Mouse (Mus musculus) MEL (cell line): Measurements from ENCODE around the gene Chrm4.

Experiments
- CTCF ChIP-seq, 3 experiments: IDR thresholded peaks in 2 of 3; conservative IDR thresholded peaks in 1 of 3; 2 replicates each; pipeline ENCODE4 v1.5.1; 2011 to 2012; ENCODE audit warnings: low read length in 3 of 3, low read depth in 2 of 3, mild to moderate bottlenecking in 2 of 3, improper control_type of control experiment in 1 of 3, inconsistent platforms in 1 of 3, mixed read lengths in 1 of 3, moderate library complexity in 1 of 3; ENCODE audit not compliant: control insufficient read depth in 1 of 3, insufficient read depth in 1 of 3, poor library complexity in 1 of 3, severe bottlenecking in 1 of 3
- E2F4 ChIP-seq: IDR thresholded peaks from 2 replicates; pipeline ENCODE4 v1.6.1; 2011; ENCODE audit warnings: low read depth, low read length, improper control_type of control experiment, borderline replicate concordance
- ELF1 ChIP-seq: IDR thresholded peaks from 2 replicates; pipeline ENCODE4 v1.6.1; 2014; ENCODE audit warnings: low read depth, mild to moderate bottlenecking, inconsistent platforms, low read length, improper control_type of control experiment, moderate library complexity
- GATA1 ChIP-seq: IDR thresholded peaks from 2 replicates; pipeline ENCODE4 v1.6.1; 2011; ENCODE audit warnings: low read depth, low read length, improper control_type of control experiment
- MAZ ChIP-seq: IDR thresholded peaks from 2 replicates; pipeline ENCODE4 v1.6.1; 2012; ENCODE audit warnings: low read depth, mild to moderate bottlenecking, inconsistent platforms, low read length, improper control_type of control experiment
- POLR2A ChIP-seq, 2 experiments: IDR thresholded peaks; 2 replicates each; pipeline ENCODE4 v1.6.1; 2011 to 2012; ENCODE audit warnings: low read length in 2 of 2, mild to moderate bottlenecking in 2 of 2, control low read depth in 1 of 2, improper control_type of control experiment in 1 of 2, low read depth in 1 of 2, moderate library complexity in 1 of 2; ENCODE audit not compliant: control insufficient read depth in 1 of 2, insufficient read depth in 1 of 2, poor library complexity in 1 of 2
- SIN3A ChIP-seq: IDR thresholded peaks from 2 replicates; pipeline ENCODE4 v1.6.1; 2012; ENCODE audit warnings: low read length, improper control_type of control experiment, inconsistent platforms
- SMC3 ChIP-seq: IDR thresholded peaks from 2 replicates; pipeline ENCODE4 v1.6.1; 2011; ENCODE audit warnings: low read depth, low read length, improper control_type of control experiment
- TAL1 ChIP-seq: IDR thresholded peaks from 2 replicates; pipeline ENCODE4 v1.6.1; 2012; ENCODE audit warnings: mild to moderate bottlenecking, inconsistent platforms, low read length, moderate library complexity, mixed read lengths
- TCF12 ChIP-seq: IDR thresholded peaks from 2 replicates; pipeline ENCODE4 v1.6.1; 2014; ENCODE audit warnings: low read depth, mild to moderate bottlenecking, inconsistent platforms, low read length, improper control_type of control experiment, moderate library complexity
- USF1 ChIP-seq: IDR thresholded peaks from 2 replicates; pipeline ENCODE4 v1.6.1; 2014; ENCODE audit warnings: low read depth, mild to moderate bottlenecking, inconsistent platforms, low read length, improper control_type of control experiment, moderate library complexity
- ZMIZ1 ChIP-seq: IDR thresholded peaks from 2 replicates; pipeline ENCODE4 v1.6.1; 2012; ENCODE audit warnings: low read depth, mild to moderate bottlenecking, inconsistent platforms, low read length, improper control_type of control experiment, moderate library complexity

DNA sequence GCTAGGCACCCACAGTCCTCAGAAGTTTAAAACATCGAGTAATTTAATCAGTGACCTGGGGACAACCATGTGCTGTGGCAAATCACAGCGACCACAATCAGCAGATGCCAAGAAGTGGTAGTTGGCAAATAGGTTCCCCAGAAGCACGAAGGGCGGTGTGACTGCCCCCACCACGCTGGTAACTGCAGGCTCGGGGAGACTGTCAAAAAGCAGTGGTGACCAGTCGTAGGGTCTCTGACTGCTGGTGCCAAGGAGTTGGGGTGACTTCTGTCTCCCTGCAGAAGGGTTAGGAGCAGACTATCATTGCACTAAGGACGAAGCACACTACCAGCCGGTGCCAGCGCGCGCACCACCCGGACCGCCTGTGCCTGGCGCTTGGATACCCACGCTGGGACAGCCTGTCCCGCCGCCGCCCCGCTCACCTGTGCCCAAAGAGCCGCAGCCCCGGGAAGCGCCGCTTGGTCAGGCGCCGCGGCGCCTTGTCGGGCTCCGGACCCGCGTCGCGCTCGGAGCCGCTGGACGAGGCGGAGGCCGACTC is 35.9 kb downstream of the Chrm4 start:
- TF ChIP-seq POLR2A (IDR thresholded peaks at IDR 0.05; ENCODE audit: control insufficient read depth in 1 of 2, insufficient read depth in 1 of 2, low read depth in 1 of 2, low read length in 2 of 2, poor library complexity in 1 of 2) (no peak), CTCF (IDR thresholded peaks at IDR 0.05 in 2 of 3, conservative IDR thresholded peaks at IDR 0.05 in 1 of 3; ENCODE audit: control insufficient read depth in 1 of 3, insufficient read depth in 1 of 3, low read depth in 2 of 3, low read length in 3 of 3, poor library complexity in 1 of 3, severe bottlenecking in 1 of 3) (no peak), E2F4 (no peak), GATA1 (no peak), SMC3 (no peak), MAZ (no peak), TAL1 (0 out of 2 replicates have a peak, but pooled peaks have one; percentile 13), ELF1 (no peak), ZMIZ1 (no peak), USF1 (no peak), TCF12 (0 out of 2 replicates have a peak, but pooled peaks have one; percentile 9), SIN3A (no peak)
